Mouse (Mus musculus): Measurements from ENCODE around the gene Dcp1a.

Dcp1a gene

DNA sequence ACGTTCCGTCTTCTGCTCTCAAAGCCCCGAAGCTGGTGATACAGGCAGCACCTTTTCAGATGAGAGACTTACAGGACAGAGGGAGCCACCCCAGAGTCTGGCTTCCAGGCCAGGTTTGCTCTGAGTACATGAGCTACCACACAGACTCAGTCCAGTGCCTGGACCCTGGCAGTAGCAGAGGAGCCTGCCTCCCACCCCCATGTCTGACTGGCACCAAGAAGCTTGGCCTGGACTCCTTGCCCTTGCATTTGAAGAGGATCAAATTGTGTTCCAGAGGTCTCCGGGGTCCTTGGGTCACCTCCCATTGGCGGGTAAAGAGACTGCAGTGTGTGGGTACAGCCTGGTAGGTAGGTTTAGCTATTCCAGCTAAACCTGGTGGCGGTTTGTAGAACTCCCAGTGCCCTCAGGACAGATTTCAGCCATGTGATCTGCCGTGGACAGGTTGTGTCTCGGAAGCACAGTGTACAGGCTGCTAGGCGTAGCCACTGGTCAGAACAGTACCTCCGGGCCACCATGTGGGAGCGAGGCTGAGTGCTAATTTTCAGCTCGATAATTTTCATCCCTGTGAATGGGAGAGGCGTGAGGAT is 81.6 kb downstream of the Dcp1a start:
- no peak for DNase-seq (ENCODE audit: low read depth, low spot score)

DNA sequence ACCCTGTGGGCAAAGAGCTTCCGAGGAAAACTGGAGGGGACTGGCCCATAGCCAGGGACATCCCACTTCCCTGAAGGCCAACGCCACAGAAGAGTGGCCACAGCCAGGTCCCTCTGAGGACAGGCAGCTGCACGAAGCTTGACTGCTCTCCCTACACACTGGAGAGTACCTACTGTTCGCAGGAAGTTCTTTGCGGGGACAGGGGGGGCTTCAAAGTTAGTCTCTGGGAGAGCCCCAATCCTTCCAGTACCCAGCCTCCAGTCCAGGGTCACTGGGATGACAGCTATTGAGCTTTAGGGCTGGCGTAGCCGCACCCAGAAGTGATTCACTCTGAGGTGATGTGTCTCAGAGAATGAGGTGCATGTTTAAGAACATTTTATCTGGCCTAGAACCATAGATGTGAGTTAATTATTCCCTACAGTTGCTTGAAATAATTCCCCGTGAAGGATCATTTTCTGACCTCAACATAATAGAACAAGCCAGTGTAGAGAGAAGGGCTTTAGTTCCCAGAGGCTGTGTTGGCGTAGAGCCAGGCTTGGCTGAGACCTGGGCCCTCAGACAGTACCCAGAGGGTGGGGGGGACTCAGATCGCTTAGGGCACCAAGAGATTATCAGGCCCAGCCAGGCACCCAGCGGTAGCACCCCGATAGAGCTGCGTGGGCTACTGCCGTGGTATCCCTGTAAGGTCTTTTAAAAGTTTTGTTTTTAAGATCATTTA is 82.3 kb downstream of the Dcp1a start:
- no peak for DNase-seq (ENCODE audit: low read depth, low spot score)

GRCm38 (mm10) chr14:30562343-30562742 is 83.0 kb downstream of the Dcp1a start:
- no peak for DNase-seq (ENCODE audit: low read depth, low spot score)

GRCm38 (mm10) chr14:30564451-30564850 is 85.1 kb downstream of the Dcp1a start:
- no peak for DNase-seq (ENCODE audit: low read depth, low spot score)

GRCm38 (mm10) chr14:30566317-30566716 is 87.0 kb downstream of the Dcp1a start:
- DNase-seq (ENCODE audit: low read depth, low spot score): no peak

DNA sequence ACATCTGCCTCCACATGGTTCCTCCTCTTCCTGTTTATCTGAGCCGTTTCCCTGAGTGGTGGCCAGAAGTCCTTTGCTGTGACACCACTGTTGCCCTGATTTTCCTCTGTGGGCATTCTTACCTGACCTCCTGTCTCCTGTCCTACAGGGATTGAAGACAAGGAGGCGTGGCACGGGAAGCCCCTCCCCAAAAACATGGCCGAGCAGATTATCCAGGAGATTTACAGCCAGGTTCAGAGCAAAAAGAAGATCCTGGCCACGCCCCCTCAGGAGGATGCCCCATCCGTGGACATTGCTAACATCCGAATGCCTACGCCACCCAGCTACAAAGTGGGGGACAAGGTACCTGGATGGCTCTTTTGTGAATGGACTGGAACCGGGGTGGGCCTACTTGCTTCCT is 88.7 kb downstream of the Dcp1a start:
- DNase-seq (ENCODE audit: low read depth, low spot score): no peak

GRCm38 (mm10) chr14:30570303-30570702 is 91.0 kb downstream of the Dcp1a start:
- no peak for DNase-seq (ENCODE audit: low read depth, low spot score)

- no peak for DNase-seq (ENCODE audit: low read depth, low spot score)
Measured at GRCm38 (mm10) chr14:30572253-30572652, 92.9 kb downstream of the Dcp1a start.

DNA sequence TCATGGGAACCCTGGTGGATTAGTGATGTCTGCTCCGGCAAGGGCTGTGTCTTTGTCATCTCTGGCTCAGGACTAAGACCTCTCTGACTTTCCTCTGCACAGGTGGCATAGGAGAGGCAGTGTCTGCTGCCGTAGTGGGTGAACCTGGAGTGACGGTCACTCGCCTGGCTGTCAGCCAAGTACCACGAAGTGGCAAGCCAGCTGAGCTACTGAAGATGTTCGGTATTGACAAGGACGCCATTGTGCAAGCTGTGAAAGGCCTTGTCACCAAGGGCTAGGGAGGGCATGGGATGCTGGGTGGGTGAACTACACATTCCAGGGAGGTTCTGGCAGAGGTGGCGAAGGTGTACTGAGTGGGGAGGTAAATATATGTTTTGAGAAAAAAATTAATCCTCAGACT is 93.9 kb downstream of the Dcp1a start:
- no peak for DNase-seq (ENCODE audit: low read depth, low spot score)

- DNase-seq (ENCODE audit: low read depth, low spot score): peak; percentile 44
Measured at GRCm38 (mm10) chr14:30573983-30574584, 94.7 kb downstream of the Dcp1a start.

DNA sequence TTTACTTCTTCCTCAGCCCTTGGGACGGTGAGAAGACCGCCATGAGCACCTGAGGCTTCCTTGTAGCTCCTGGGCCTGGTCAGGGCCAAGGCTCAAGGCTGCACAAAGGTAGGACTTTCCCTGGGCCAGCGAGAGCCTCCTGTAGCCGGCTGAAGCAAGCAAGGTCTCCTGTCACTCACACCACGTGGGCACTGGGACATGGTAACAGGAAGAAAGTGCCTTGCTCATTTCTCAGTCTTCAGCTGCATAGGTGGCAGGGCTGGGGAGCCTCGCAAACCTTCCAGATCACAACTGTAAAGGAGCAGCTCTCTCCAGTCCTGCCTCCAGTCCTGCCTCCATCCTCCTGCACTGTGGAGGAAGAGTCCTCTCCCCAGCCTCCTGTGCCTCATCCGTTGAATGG is 96.5 kb downstream of the Dcp1a start:
- no peak for DNase-seq (ENCODE audit: low read depth, low spot score)

DNA sequence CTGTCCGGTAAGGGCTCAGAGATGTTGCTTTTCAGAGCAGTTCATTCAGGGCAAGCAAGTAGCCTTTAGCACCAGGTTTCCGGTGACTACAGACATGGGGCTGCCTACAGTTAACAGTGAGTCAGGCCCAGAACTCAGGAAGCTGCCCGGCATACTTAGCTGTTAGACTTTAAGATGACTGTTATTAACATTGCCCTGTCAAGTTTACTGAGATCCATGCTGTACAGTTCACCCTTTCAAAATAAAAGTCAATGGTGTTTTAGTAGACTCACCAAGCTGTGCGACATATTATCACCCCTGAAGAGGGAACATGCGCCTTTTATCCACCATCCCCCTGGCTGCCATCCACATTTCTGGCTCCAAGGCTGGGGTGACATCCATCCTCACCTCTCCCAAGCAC is 96.9 kb downstream of the Dcp1a start:
- no peak for DNase-seq (ENCODE audit: low read depth, low spot score)
